Mouse (Mus musculus) urinary bladder, postnatal 10 days (tissue): ENCODE measurements around the gene Cd69.

Experiments
- DNase-seq: peaks from one replicate; pipeline ENCODE4 v3.0.0; 2022; ENCODE audit warnings: low spot score

The Cd69 gene

GRCm38 (mm10) chr6:129224090-129224489, 51.1 kb downstream of the Cd69 start:
- DNase-seq, result no peak

GRCm38 (mm10) chr6:129223611-129224010, 51.6 kb downstream of the Cd69 start:
- DNase-seq, result no peak

DNA sequence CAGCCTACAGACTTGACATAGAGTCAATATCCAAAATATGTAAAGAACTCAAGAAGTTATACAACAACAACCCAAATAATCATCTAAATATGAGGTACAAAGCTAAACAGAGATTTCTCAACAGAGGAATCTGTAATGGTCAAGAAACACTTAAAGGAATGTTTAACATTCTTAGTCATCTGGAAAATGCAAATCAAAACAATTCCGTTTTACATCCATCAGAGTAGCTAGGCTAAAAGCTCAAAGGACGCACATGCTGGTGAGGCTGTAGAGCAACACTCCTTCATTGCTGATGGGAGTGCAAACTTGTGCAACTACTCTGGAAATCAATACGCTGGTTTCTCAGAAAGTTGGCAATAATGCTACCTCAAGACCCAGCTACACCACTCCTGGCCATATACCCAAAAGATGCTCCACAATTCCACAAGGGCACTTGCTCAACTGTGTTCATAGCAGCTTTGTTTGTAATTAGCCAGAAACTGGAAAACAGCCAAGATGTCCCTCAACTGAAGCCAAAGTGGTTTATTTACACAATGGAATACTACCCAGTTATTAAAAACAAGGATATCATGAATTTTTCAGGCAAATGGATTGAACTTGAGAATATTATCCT, 52.9 kb downstream of the Cd69 start:
- no peak for DNase-seq

GRCm38 (mm10) chr6:129221053-129221452, 54.2 kb downstream of the Cd69 start:
- DNase-seq, result no peak

DNA sequence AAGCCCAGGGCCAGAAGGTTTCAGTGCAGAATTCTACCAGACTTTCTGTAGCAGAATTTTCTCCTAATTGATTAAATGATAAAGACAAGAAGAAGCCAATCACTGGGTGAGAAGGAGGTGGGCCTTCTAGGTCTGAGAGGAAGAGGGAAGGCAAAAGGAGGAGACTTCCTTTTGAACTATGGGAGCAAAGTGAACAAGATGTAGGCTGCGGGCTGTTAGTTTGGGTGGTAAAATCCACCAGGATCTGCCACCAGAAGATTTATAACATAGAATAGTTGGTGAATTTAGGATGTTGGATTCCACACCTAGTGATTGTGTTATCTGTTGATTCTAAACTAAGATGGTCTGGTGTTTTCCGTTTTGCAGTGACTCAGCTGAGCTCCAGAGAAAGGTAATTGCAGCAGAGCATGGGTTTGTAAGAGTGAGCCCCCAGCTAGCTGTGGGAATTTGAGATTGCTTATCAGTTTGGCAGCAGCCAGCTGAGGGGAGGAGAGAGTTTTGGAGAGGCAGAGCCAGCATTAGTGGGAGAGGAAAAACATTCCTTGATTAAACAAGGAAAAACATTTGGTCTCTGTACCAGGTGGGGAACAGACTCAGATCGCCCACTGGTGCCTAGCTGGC, 55.2 kb downstream of the Cd69 start:
- no peak for DNase-seq

DNA sequence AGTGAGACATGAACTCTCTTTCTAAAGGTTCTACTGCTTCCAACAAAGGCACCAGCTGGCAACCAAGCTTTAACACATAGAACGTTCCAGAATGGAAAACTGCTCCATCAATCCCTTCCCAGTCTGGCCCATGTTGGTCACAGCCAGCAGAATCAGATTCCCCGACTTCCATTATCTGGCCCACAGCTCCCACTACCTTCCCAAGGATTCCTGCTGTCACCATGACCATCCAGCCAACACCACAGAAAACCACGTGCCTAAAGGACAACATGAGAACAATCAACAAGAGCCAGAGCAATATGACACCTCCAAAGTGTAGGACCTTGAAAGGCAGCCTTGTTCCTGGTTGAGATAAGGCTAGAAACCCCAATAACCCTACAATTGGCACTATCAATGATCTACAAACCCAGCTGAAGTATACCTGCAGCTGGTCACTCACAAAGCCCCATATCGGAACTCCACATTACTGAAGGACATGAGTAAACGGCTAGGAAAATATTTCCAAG, 57.0 kb downstream of the Cd69 start:
- no peak for DNase-seq
